Mouse (Mus musculus): ENCODE data around the gene Vwc2. TPM values are rescaled to one million over a fixed set of nuclear protein-coding genes. Genes with fewer than 3 reads are reported as not detected.
A peak's percentile ranks its signal among the peaks of the same experiment; 100 is the strongest.

Vwc2 gene
- polyA plus RNA-seq, 1 experiment from 2014 or later, result 1.6 TPM

DNA sequence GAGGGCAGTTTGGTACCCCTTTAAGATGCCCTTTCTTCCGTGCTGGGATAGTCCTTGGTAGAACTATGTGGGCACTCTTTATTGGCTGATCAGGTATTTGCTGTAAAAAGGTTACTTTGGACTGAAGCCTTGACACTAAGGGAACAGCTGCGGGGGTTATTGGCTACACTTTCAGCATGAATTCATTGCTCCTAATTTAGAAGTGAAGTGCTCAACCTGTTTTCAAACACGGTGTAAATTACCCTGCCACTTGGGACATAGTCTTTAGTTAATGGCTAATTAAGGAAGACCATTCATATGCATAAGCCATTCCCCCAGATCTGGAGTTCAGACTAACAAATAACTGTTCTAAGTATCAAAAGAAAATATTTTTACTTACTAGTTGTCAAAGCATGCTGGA, 2.7 kb downstream of the Vwc2 start:
- Histone ChIP-seq H3K4me3 (peak overlapping the region; percentile 55), H3K27me3 (peaks cover 84% of the 10 kb centered on the region), H3K9me3 (replicated peaks) (no peaks in the 10 kb centered on the region), H3K4me2 (peak overlapping the region; percentile 95), H3K36me3 (ENCODE audit: poor library complexity, severe bottlenecking) (no peaks in the 10 kb centered on the region), H3K4me1 (peaks cover 34% of the 10 kb centered on the region), H3K9ac (no peak overlapping the region), H3K27ac (no peak overlapping the region)
- 3% methylated on average over 3 of the region's 3 CpGs for WGBS
- ATAC-seq, result no peak

DNA sequence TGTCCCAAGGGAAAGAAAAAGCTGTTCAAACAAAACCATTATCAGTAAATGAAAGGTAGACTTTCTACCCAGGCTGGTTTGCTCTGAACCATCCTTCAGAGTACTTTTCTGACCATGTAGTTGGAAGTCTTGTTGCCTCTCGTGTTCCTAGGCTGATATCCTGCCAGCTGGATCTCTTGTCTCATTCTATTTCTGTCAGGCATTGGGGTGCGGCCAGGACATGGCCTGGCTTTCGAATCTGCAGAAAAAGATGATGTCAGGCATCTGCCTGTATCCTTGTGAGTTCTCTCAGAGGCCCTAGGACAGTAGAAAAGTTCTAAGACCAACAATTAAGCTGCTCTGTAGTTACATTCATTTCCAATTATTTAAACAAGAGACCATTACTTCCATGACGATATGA, 8.8 kb downstream of the Vwc2 start:
- Histone ChIP-seq H3K9me3 (replicated peaks) (no peaks in the 10 kb centered on the region), H3K36me3 (ENCODE audit: poor library complexity, severe bottlenecking) (no peaks in the 10 kb centered on the region), H3K4me1 (no peaks in the 10 kb centered on the region), H3K4me2 (no peak overlapping the region), H3K27me3 (peaks cover 30% of the 10 kb centered on the region), H3K9ac (no peak overlapping the region), H3K27ac (no peak overlapping the region), H3K4me3 (no peak overlapping the region)
- no peak for ATAC-seq
- 85% methylated on average over 4 of the region's 4 CpGs for WGBS

DNA sequence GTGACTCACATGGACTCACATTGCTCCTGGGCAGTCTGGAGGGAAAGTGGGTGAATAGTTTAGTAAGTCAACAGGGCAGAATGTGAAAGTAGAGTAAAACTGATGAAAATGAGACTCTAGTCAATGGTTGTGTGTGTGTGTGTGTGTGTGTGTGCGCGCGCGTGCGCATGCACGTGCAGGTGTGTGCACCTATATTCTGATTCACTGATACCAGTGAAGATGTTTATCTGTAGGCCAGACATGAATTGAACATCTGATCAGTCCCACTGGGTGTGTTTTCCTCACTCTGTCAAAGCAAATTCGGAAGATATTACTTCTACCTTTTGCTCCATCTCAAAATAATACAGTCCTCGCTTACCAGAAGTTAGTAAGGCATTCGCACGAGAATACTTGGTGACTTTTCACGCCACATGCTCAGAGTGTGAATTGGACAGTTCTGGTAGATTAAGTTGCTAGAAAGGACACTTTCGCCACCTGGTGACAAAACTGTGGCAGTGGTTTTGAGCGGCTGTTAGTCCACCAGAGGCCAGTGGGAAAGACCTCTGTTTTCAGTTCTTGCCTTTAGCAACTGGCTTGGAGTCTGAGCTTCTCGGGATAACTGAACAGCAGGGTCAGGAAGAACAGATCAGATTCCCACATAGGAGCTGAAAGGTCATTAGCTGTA, 17.5 kb downstream of the Vwc2 start:
- WGBS, result 55% methylated on average over 14 of the region's 14 CpGs
- H3K27me3 ChIP-seq, result no peaks in the 10 kb centered on the region
- H3K4me2 ChIP-seq, result no peak overlapping the region
- no peak overlapping the region for H3K4me3 ChIP-seq
- H3K4me1 ChIP-seq, result no peaks in the 10 kb centered on the region
- H3K9ac ChIP-seq, result no peak overlapping the region
- H3K27ac ChIP-seq, result no peak overlapping the region
- no peaks in the 10 kb centered on the region for H3K36me3 ChIP-seq (ENCODE audit: poor library complexity, severe bottlenecking)
- no peaks in the 10 kb centered on the region for H3K9me3 ChIP-seq (replicated peaks)
- peak; percentile 82 for ATAC-seq

DNA sequence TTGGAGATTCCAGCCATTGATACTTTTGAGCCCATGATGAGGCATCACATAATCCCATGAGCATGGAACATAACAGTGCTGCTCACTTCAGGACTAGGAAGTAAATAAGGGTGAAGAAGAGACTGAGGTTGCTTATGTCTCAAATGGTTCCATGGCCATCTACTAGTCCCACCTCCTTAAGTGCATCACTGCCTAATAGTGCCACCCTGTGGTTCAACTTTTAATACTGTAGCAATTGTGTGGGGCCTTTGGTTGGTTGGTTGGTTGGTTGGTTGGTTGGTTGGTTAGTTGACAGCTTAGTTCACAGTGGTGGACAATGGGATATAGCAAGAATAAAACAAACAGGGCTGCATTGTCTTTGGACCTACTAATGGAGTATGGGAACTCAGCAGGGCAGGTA, 26.6 kb downstream of the Vwc2 start:
- Histone ChIP-seq H3K27ac (no peak overlapping the region), H3K9ac (no peak overlapping the region), H3K4me1 (no peaks in the 10 kb centered on the region), H3K36me3 (ENCODE audit: poor library complexity, severe bottlenecking) (no peaks in the 10 kb centered on the region), H3K4me2 (no peak overlapping the region), H3K9me3 (replicated peaks) (no peaks in the 10 kb centered on the region), H3K27me3 (no peaks in the 10 kb centered on the region), H3K4me3 (no peak overlapping the region)
- no peak for ATAC-seq

- 75% methylated on average over 1 of the region's 1 CpGs for WGBS
- no peak for ATAC-seq
- no peak overlapping the region for H3K27ac ChIP-seq
- no peak overlapping the region for H3K9ac ChIP-seq
- no peak overlapping the region for H3K4me3 ChIP-seq
- H3K4me2 ChIP-seq, result no peak overlapping the region
- no peaks in the 10 kb centered on the region for H3K9me3 ChIP-seq (replicated peaks)
- H3K27me3 ChIP-seq, result no peaks in the 10 kb centered on the region
- no peaks in the 10 kb centered on the region for H3K36me3 ChIP-seq (ENCODE audit: poor library complexity, severe bottlenecking)
- no peaks in the 10 kb centered on the region for H3K4me1 ChIP-seq
Measured at GRCm38 (mm10) chr11:11152681-11153080, 38.7 kb downstream of the Vwc2 start.

DNA sequence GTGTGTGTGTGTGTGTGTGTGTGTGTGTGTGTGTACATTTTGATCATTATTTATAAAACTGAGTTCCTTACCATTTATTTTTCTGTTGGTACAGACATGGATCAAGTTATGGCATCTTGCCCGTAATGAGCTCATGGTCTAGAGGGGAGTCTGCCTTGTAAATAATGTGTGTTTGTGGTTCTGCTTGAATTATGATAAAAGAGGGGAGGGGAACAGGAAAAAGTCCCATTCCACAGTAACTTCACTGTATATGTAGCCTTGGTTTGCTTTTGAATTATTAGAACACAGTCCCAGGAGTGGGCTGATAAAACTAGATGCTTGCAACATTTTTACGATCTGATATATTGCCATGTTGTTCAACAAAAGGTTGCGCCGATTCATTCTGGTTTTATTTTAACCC, 57.4 kb downstream of the Vwc2 start:
- no peak for ATAC-seq
- H3K36me3 ChIP-seq (ENCODE audit: poor library complexity, severe bottlenecking), result no peaks in the 10 kb centered on the region
- no peak overlapping the region for H3K4me2 ChIP-seq
- H3K4me3 ChIP-seq, result no peak overlapping the region
- no peak overlapping the region for H3K9ac ChIP-seq
- no peak overlapping the region for H3K27ac ChIP-seq
- H3K27me3 ChIP-seq, result no peaks in the 10 kb centered on the region
- no peaks in the 10 kb centered on the region for H3K9me3 ChIP-seq (replicated peaks)
- WGBS, result 95% methylated on average over 4 of the region's 4 CpGs
- no peaks in the 10 kb centered on the region for H3K4me1 ChIP-seq

DNA sequence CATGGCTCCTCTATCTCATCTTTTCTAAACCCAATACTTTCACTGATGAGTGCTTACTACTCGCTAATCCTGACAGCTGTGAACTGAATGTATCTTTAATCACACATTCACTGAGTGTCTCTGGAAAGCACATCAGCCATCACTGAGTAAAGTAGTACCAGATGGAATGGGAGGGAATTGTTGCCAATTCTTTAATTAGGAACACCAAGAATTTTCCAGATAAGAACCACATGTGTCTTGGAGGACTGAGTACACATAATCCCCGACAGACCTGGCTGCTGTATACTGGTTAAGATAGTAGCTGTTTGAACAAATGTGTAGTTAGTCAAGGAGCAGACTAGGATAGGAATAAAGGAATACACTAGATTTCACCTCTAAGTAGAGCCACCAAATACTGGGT, 61.2 kb downstream of the Vwc2 start:
- Histone ChIP-seq H3K4me3 (no peak overlapping the region), H3K27me3 (no peaks in the 10 kb centered on the region), H3K36me3 (ENCODE audit: poor library complexity, severe bottlenecking) (no peaks in the 10 kb centered on the region), H3K9me3 (replicated peaks) (no peaks in the 10 kb centered on the region), H3K27ac (no peak overlapping the region), H3K4me2 (no peak overlapping the region), H3K4me1 (no peaks in the 10 kb centered on the region), H3K9ac (no peak overlapping the region)
- WGBS, result 73% methylated on average over 2 of the region's 2 CpGs
- ATAC-seq, result no peak

GRCm38 (mm10) chr11:11182705-11183104, 68.7 kb downstream of the Vwc2 start:
- Histone ChIP-seq H3K4me3 (no peak overlapping the region), H3K4me1 (no peaks in the 10 kb centered on the region), H3K9ac (no peak overlapping the region), H3K4me2 (no peak overlapping the region), H3K36me3 (ENCODE audit: poor library complexity, severe bottlenecking) (no peaks in the 10 kb centered on the region), H3K27ac (no peak overlapping the region), H3K27me3 (no peaks in the 10 kb centered on the region), H3K9me3 (replicated peaks) (no peaks in the 10 kb centered on the region)
- ATAC-seq, result no peak
- WGBS, result 83% methylated on average over 2 of the region's 2 CpGs

GRCm38 (mm10) chr11:11223162-11223561, 109.1 kb downstream of the Vwc2 start:
- 15% methylated on average over 1 of the region's 1 CpGs for WGBS
- Histone ChIP-seq H3K4me2 (no peak overlapping the region), H3K4me3 (no peak overlapping the region), H3K4me1 (no peaks in the 10 kb centered on the region), H3K27ac (no peak overlapping the region), H3K9ac (no peak overlapping the region), H3K9me3 (replicated peaks) (no peaks in the 10 kb centered on the region), H3K36me3 (ENCODE audit: poor library complexity, severe bottlenecking) (no peaks in the 10 kb centered on the region), H3K27me3 (no peaks in the 10 kb centered on the region)
- peak; percentile 59; the same call in 1 of the 2 replicates for ATAC-seq

DNA sequence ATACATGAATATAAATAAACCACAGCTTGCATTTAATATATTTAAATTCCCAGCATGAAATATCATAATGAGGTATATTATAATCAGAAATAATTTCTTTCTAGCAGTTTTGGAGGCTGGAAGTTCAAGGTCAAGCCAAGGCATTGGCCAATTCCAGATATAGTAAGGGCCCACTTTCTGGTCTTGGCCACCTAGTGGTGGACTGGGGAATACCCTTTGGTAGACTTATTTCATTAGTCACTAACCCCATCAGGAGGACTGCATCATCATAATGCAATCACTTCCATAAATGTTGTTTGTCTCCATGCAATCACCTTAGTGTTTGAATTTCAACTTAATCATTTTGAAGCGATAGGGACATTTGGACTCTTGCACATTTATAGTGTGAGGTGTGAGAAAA, 125.3 kb downstream of the Vwc2 start:
- H3K9me3 ChIP-seq (replicated peaks), result no peaks in the 10 kb centered on the region
- H3K4me1 ChIP-seq, result no peaks in the 10 kb centered on the region
- no peaks in the 10 kb centered on the region for H3K27me3 ChIP-seq
- 70% methylated on average over 1 of the region's 1 CpGs for WGBS
- no peak for ATAC-seq
- no peak overlapping the region for H3K9ac ChIP-seq
- H3K27ac ChIP-seq, result no peak overlapping the region
- no peak overlapping the region for H3K4me2 ChIP-seq
- H3K36me3 ChIP-seq (ENCODE audit: poor library complexity, severe bottlenecking), result no peaks in the 10 kb centered on the region
- no peak overlapping the region for H3K4me3 ChIP-seq

- Histone ChIP-seq H3K27ac (no peak overlapping the region), H3K36me3 (ENCODE audit: poor library complexity, severe bottlenecking) (no peaks in the 10 kb centered on the region), H3K9ac (no peak overlapping the region), H3K4me1 (no peaks in the 10 kb centered on the region), H3K9me3 (replicated peaks) (no peaks in the 10 kb centered on the region), H3K4me3 (no peak overlapping the region), H3K27me3 (no peaks in the 10 kb centered on the region), H3K4me2 (no peak overlapping the region)
- 72% methylated on average over 6 of the region's 6 CpGs for WGBS
- ATAC-seq, result peak; percentile 72; the same call in 1 of the 2 replicates
Measured at GRCm38 (mm10) chr11:11242694-11243377, 128.8 kb downstream of the Vwc2 start.

DNA sequence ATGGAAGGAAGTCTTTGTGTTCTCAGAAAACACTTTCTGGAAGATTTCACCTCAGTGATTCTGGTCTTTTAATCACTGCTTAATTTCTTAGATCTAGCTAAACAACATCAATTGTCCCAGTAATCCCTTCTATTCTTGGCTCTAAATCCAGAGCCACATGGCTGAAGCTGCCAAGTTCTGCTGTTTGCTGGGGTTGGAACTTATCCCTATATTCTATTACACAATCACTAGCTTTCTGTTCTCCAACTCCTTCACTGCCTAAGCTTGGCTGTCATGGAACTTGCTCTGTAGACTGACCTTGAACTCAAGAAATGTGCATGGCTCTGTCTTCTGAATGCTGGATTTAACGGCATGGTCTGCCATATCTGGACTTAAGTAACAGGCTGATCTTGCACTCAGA, 143.3 kb downstream of the Vwc2 start:
- H3K4me3 ChIP-seq, result no peak overlapping the region
- H3K4me1 ChIP-seq, result no peaks in the 10 kb centered on the region
- no peaks in the 10 kb centered on the region for H3K36me3 ChIP-seq (ENCODE audit: poor library complexity, severe bottlenecking)
- WGBS, result 91% methylated on average over 1 of the region's 1 CpGs
- H3K27ac ChIP-seq, result no peak overlapping the region
- no peak for ATAC-seq
- no peaks in the 10 kb centered on the region for H3K27me3 ChIP-seq
- H3K4me2 ChIP-seq, result no peak overlapping the region
- no peaks in the 10 kb centered on the region for H3K9me3 ChIP-seq (replicated peaks)
- no peak overlapping the region for H3K9ac ChIP-seq

DNA sequence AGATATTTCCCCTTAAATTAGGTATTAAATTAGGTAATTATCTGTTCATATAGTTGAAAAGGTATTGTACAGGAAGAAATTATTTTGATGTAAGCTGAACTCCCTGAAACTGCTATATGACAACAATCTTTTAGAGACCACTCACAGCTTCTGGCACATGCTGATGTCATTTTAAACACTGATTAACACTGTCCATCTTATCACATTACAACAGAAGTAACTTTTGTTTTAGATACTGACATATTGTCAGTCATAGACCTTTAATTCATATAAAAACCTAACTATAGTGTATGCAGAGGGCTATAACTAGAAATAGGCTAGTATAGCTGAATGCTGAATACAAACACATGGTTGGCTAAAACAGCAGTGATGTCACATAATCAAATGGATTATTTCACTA, 166.1 kb downstream of the Vwc2 start:
- Histone ChIP-seq H3K9me3 (replicated peaks) (no peaks in the 10 kb centered on the region), H3K27ac (no peak overlapping the region), H3K9ac (no peak overlapping the region), H3K4me2 (no peak overlapping the region), H3K27me3 (no peaks in the 10 kb centered on the region), H3K4me3 (no peak overlapping the region), H3K4me1 (no peaks in the 10 kb centered on the region), H3K36me3 (ENCODE audit: poor library complexity, severe bottlenecking) (no peaks in the 10 kb centered on the region)
- ATAC-seq, result no peak

Measured in forebrain, embryonic 13.5 days (tissue).